Mouse (Mus musculus) layer of hippocampus, adult 18-20 months (tissue): ENCODE data around the gene Acyp1. TPM values are rescaled to one million over a fixed set of nuclear protein-coding genes. Genes with fewer than 3 reads are reported as not detected.
A peak's percentile ranks its signal among the peaks of the same experiment; 100 is the strongest.

Experiments used
- DNase-seq, 2 experiments: peaks; one replicate each; pipeline ENCODE4 v3.0.0; 2022; ENCODE audit warnings: low spot score in 2 of 2
- microRNA-seq, 2 experiments: library from miRNA; unstranded; fragments of <30 nt; microRNA quantifications; one replicate each; pipeline ENCODE4 v1.2.0; 2021
- total RNA-seq, 2 experiments: library from RNA; stranded (reverse); gene quantifications; 2 replicates each; pipeline ENCODE4 v1.2.3; 2021

The Acyp1 gene
- total RNA-seq, 2 experiments from 2014 or later, result 34.4 to 36.0 TPM

- DNase-seq, result no peak
Measured at GRCm38 (mm10) chr12:85252083-85252482, 36.2 kb downstream of the Acyp1 start.

- DNase-seq, result no peak
Measured at GRCm38 (mm10) chr12:85237553-85237952, 50.7 kb downstream of the Acyp1 start.

- DNase-seq, result no peak
Measured at GRCm38 (mm10) chr12:85233376-85234358, 54.6 kb downstream of the Acyp1 start.

GRCm38 (mm10) chr12:85227876-85228599 is 60.2 kb downstream of the Acyp1 start:
- peak in 1 of 2 experiments; percentile 18 for DNase-seq

- DNase-seq, result no peak
Measured at GRCm38 (mm10) chr12:85227227-85227626, 61.0 kb downstream of the Acyp1 start.

Small RNA genes within 50 kb of the gene (microRNA-seq; reads per million reads assigned to microRNA genes)
- gene Mir6938, result 0.20 to 0.49 reads per million in 2 experiments

Other genes with a start within 250 kb of the Acyp1 start
- 1 to 10 TPM; 1.8 to 2.2 TPM for gene Prox2, start 177.7 kb downstream of the Acyp1 start, total RNA-seq
- gene Dlst, start 177.6 kb downstream of the Acyp1 start, total RNA-seq, result 100 to 1,000 TPM; 141 to 147 TPM
- gene Rps6kl1, start 137.2 kb downstream of the Acyp1 start, total RNA-seq, result 10 to 100 TPM; 36.9 to 38.9 TPM
- gene Pgf, start 110.6 kb downstream of the Acyp1 start, total RNA-seq, result 1 to 10 TPM; 4.5 to 5.5 TPM
- 10 to 100 TPM; 56.0 to 72.8 TPM for gene Eif2b2, start 69.0 kb downstream of the Acyp1 start, total RNA-seq
- gene Mlh3, start 17.8 kb downstream of the Acyp1 start, total RNA-seq, result 10 to 100 TPM; 18.4 to 20.5 TPM
- gene Zc2hc1c, start 153 bp upstream of the Acyp1 start, total RNA-seq, result 1 to 10 TPM; 1.1 to 1.4 TPM
- gene Nek9, start 50.9 kb upstream of the Acyp1 start, total RNA-seq, result 10 to 100 TPM; 34.1 to 35.2 TPM
- gene Tmed10, start 86.4 kb upstream of the Acyp1 start, total RNA-seq, result 100 to 1,000 TPM; 164 to 170 TPM
- 10 to 100 TPM; 26.1 to 28.2 TPM for gene Fos, start 185.5 kb upstream of the Acyp1 start, total RNA-seq